Mouse (Mus musculus) forebrain, embryonic 15.5 days (tissue): ENCODE data around the gene Zmynd19. TPM values are rescaled to one million over a fixed set of nuclear protein-coding genes. Genes with fewer than 3 reads are reported as not detected.

ENCODE experiments used
- ATAC-seq: fragments of 200-750 bp; cut with Nextera tagmentation; replicated peaks from 2 replicates; pipeline ENCODE4 v1.8.0; 2017; ENCODE audit warnings: mild to moderate bottlenecking, moderate TSS enrichment, moderate library complexity
- H3K27ac ChIP-seq: fragments of 300-500 bp; sonication (generic); replicated peaks from 2 replicates; pipeline ENCODE4 v1.5.1; 2015; ENCODE audit warnings: mild to moderate bottlenecking, inconsistent platforms
- H3K27me3 ChIP-seq: fragments of 300-500 bp; sonication (generic); 2 replicates; pipeline ENCODE4 v1.6.1; 2015; ENCODE audit warnings: inconsistent platforms
- H3K36me3 ChIP-seq: fragments of 300-500 bp; sonication (generic); 2 replicates; pipeline ENCODE4 v1.6.1; 2015; ENCODE audit warnings: mild to moderate bottlenecking, inconsistent platforms
- H3K4me1 ChIP-seq: fragments of 300-500 bp; sonication (generic); 2 replicates; pipeline ENCODE4 v1.6.1; 2015; ENCODE audit warnings: inconsistent platforms
- H3K4me2 ChIP-seq: fragments of 300-500 bp; sonication (generic); replicated peaks from 2 replicates; pipeline ENCODE4 v1.6.1; 2015; ENCODE audit warnings: mild to moderate bottlenecking, inconsistent platforms
- H3K4me3 ChIP-seq: fragments of 300-500 bp; sonication (generic); 2 replicates; pipeline ENCODE4 v1.5.1; 2015; ENCODE audit warnings: mild to moderate bottlenecking, inconsistent platforms
- H3K9ac ChIP-seq: fragments of 300-500 bp; sonication (generic); replicated peaks from 2 replicates; pipeline ENCODE4 v1.6.1; 2015; ENCODE audit warnings: mild to moderate bottlenecking, inconsistent platforms
- H3K9me3 ChIP-seq: fragments of 300-500 bp; sonication (generic); 2 replicates; pipeline ENCODE4 v1.6.1; 2016; ENCODE audit warnings: inconsistent platforms
- WGBS: fragments of 180-500 bp; shearing (Covaris S2); methylation state at CpG from one replicate; pipeline ENCODE4 v1.1.7; 2015; ENCODE audit warnings: mixed read lengths; 5-methylcytosine and 5-hydroxymethylcytosine counted together
- microRNA-seq: library from miRNA; unstranded; fragments of <30 nt; microRNA quantifications from one replicate; pipeline ENCODE4, GENCODE M21; 2016
- polyA plus RNA-seq: library from polyadenylated mRNA; unstranded; fragments of >200 nt; fragmentation: Nextera tagmentation; extraction: Ambion mirVana; gene quantifications from 2 replicates; pipeline ENCODE4 v1.2.1, GENCODE M21; 2015

Gene Zmynd19
- polyA plus RNA-seq, 1 experiment from 2014 or later, result 22.6 TPM

- H3K4me1 ChIP-seq, result no peaks in the 10 kb centered on the region
- no peaks in the 10 kb centered on the region for H3K9me3 ChIP-seq
- H3K27ac ChIP-seq, result no peak overlapping the region
- 81% methylated on average over 3 of the region's 3 CpGs for WGBS
- H3K4me2 ChIP-seq, result no peak overlapping the region
- no peak for ATAC-seq
- no peak overlapping the region for H3K9ac ChIP-seq
- no peak overlapping the region for H3K4me3 ChIP-seq
- no peaks in the 10 kb centered on the region for H3K36me3 ChIP-seq
- no peaks in the 10 kb centered on the region for H3K27me3 ChIP-seq
Observed at GRCm38 (mm10) chr2:25000544-25001235, 51.1 kb downstream of the Zmynd19 start.

DNA sequence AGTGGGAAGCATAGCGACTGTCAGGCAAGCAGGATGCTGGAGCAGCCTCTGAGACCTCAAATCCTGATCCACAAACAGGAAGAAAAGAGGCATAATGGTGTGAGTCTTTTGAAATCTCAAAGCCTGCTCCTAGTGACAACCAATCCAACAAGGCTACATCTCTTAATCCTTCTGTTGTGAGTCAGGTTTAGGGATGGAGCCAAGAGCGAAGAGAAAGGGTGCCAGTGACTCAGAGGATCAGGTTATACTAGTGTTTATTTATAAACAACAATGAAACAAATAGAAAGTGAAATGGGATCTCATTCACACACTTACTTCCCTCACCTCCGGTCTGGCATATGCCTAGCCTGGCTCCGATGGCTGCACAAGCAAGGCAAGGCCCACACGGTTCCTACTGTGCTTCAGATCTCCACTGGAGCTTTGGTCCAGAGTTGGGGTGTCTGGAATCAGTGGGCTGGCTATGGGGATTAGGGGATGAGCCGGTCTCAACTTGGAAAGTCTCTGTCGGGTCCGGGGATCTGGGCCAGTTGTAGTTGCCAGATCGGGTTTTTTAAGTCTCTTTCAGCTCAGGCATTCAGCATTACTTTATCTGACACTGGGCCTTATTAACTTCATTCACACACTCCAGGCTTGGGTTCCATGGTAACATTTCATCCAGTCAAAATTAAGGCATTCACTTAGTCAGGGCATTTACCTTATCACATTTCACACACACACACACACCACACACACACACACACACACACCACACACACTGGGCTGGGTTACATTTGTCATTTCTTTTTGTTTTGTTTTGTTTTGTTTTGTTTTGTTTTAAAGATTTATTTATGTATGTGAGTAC lies 54.6 kb downstream of the Zmynd19 start:
- no peak overlapping the region for H3K27ac ChIP-seq
- 47% methylated on average over 9 of the region's 9 CpGs for WGBS
- H3K9me3 ChIP-seq, result no peaks in the 10 kb centered on the region
- no peaks in the 10 kb centered on the region for H3K36me3 ChIP-seq
- no peak overlapping the region for H3K4me2 ChIP-seq
- H3K4me1 ChIP-seq, result no peaks in the 10 kb centered on the region
- ATAC-seq, result 0 out of 2 replicates have a peak, but pooled peaks have one; percentile 35
- H3K27me3 ChIP-seq, result no peaks in the 10 kb centered on the region
- H3K4me3 ChIP-seq, result no peak overlapping the region
- H3K9ac ChIP-seq, result no peak overlapping the region

DNA sequence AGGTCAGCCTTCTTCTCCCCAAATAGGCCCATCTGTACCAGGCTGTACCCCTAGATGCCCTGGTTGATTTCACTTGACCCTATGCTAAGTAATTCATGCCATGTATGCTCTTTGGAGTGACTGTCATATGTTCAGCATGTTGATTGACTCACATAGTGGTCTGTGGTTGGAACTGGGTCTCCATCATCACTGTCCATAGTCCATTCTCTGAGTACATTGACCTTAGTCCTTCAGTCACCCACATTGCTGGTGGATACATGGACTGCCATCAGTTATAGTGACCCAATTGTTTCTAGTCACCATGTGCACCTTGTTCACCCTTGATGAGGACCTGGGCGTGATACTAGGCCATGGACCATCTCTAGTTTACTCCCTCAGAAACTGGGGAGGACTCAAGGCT lies 57.2 kb downstream of the Zmynd19 start:
- ATAC-seq, result no peak
- Histone ChIP-seq H3K9ac (no peak overlapping the region), H3K36me3 (no peaks in the 10 kb centered on the region), H3K27ac (no peak overlapping the region), H3K4me3 (no peak overlapping the region), H3K4me1 (no peaks in the 10 kb centered on the region), H3K27me3 (no peaks in the 10 kb centered on the region), H3K9me3 (no peaks in the 10 kb centered on the region), H3K4me2 (no peak overlapping the region)
- 100% methylated on average over 1 of the region's 1 CpGs for WGBS

GRCm38 (mm10) chr2:25008250-25008649 lies 58.7 kb downstream of the Zmynd19 start:
- H3K9ac ChIP-seq, result no peak overlapping the region
- H3K4me1 ChIP-seq, result no peaks in the 10 kb centered on the region
- H3K4me2 ChIP-seq, result no peak overlapping the region
- no peak for ATAC-seq
- H3K4me3 ChIP-seq, result no peak overlapping the region
- no peak overlapping the region for H3K27ac ChIP-seq
- H3K36me3 ChIP-seq, result no peaks in the 10 kb centered on the region
- no peaks in the 10 kb centered on the region for H3K27me3 ChIP-seq
- H3K9me3 ChIP-seq, result no peaks in the 10 kb centered on the region

Small RNA genes lying within 50 kb of the gene (microRNA-seq; reads per million reads assigned to microRNA genes)
- gene Gm22875, result not detected

Other genes with a start within 250 kb of the Zmynd19 start
- gene Cacna1b, start 186.6 kb upstream of the Zmynd19 start, polyA plus RNA-seq, result 8.4 and 10.6 TPM in 2 replicates
- 129 and 132 TPM in 2 replicates for gene Ehmt1, start 30.2 kb upstream of the Zmynd19 start, polyA plus RNA-seq
- gene Arrdc1, start 14.5 kb upstream of the Zmynd19 start, polyA plus RNA-seq, result 30.4 and 30.5 TPM in 2 replicates
- gene Dph7, start 12.6 kb downstream of the Zmynd19 start, polyA plus RNA-seq, result 42.7 and 44.7 TPM in 2 replicates
- 149 and 159 TPM in 2 replicates for gene Mrpl41, start 25.3 kb downstream of the Zmynd19 start, polyA plus RNA-seq
- gene Pnpla7, start 26.2 kb downstream of the Zmynd19 start, polyA plus RNA-seq, result 3.8 and 4.0 TPM in 2 replicates
- gene Nsmf, start 104.6 kb downstream of the Zmynd19 start, polyA plus RNA-seq, result 194 and 209 TPM in 2 replicates
- gene Entpd8, start 130.5 kb downstream of the Zmynd19 start, polyA plus RNA-seq, result not detected in 2 replicates
- not detected in 2 replicates for gene Noxa1, start 145.4 kb downstream of the Zmynd19 start, polyA plus RNA-seq
- 25.2 and 27.5 TPM in 2 replicates for gene Nrarp, start 231.0 kb downstream of the Zmynd19 start, polyA plus RNA-seq
- 1.3 and 1.6 TPM in 2 replicates for gene Tor4a, start 247.1 kb downstream of the Zmynd19 start, polyA plus RNA-seq